Mouse (Mus musculus) c-Kit-negative CD71-positive TER-119-positive erythroid progenitor cells, embryonic 14.5 days (primary cell): ENCODE measurements around the gene Ccm2.

Experiments
- DNase-seq: peaks from one replicate; pipeline ENCODE4 v3.0.0-alpha.2; 2013; ENCODE audit warnings: low read depth, low spot score

Ccm2 gene

GRCm38 (mm10) chr11:6603887-6604603, 57.4 kb downstream of the Ccm2 start:
- DNase-seq, result no peak

- no peak for DNase-seq
Measured at GRCm38 (mm10) chr11:6604604-6604936, 57.9 kb downstream of the Ccm2 start.

GRCm38 (mm10) chr11:6605021-6605481, 58.4 kb downstream of the Ccm2 start:
- no peak for DNase-seq

GRCm38 (mm10) chr11:6605491-6606399, 59.1 kb downstream of the Ccm2 start, which contains the start of gene Nacad:
Gene Nacad, minus strand, starts transcription at chr11:6606053.
- DNase-seq, result no peak

- DNase-seq, result no peak
Measured at GRCm38 (mm10) chr11:6615250-6616205, 68.8 kb downstream of the Ccm2 start.

GRCm38 (mm10) chr11:6623704-6624103, 77.0 kb downstream of the Ccm2 start:
- DNase-seq, result no peak

GRCm38 (mm10) chr11:6624619-6625382, 78.1 kb downstream of the Ccm2 start:
- no peak for DNase-seq

- peak; percentile 90 for DNase-seq
Measured at GRCm38 (mm10) chr11:6625478-6626387, 79.0 kb downstream of the Ccm2 start, which contains the start of gene Tbrg4. Gene Tbrg4, minus strand, starts transcription at chr11:6626067.

GRCm38 (mm10) chr11:6626388-6626772, 79.7 kb downstream of the Ccm2 start:
- DNase-seq, result no peak

- no peak for DNase-seq
Measured at GRCm38 (mm10) chr11:6627731-6628130, 81.0 kb downstream of the Ccm2 start.

- peak; percentile 24 for DNase-seq
Measured at GRCm38 (mm10) chr11:6628568-6628967, 81.9 kb downstream of the Ccm2 start.

GRCm38 (mm10) chr11:6629655-6630054, 83.0 kb downstream of the Ccm2 start:
- peak; percentile 45 for DNase-seq

- DNase-seq, result no peak
Measured at GRCm38 (mm10) chr11:6636150-6636549, 89.5 kb downstream of the Ccm2 start.

GRCm38 (mm10) chr11:6638537-6638936, 91.8 kb downstream of the Ccm2 start, which contains the start of gene Wap:
Gene Wap, minus strand, starts transcription at chr11:6638637.
- no peak for DNase-seq

GRCm38 (mm10) chr11:6639072-6639471, 92.4 kb downstream of the Ccm2 start:
- no peak for DNase-seq

- no peak for DNase-seq
Measured at GRCm38 (mm10) chr11:6644566-6644965, 97.9 kb downstream of the Ccm2 start.
